7 mouse cellular contexts compared by ENCODE assay signal in the genomic region with DNA sequence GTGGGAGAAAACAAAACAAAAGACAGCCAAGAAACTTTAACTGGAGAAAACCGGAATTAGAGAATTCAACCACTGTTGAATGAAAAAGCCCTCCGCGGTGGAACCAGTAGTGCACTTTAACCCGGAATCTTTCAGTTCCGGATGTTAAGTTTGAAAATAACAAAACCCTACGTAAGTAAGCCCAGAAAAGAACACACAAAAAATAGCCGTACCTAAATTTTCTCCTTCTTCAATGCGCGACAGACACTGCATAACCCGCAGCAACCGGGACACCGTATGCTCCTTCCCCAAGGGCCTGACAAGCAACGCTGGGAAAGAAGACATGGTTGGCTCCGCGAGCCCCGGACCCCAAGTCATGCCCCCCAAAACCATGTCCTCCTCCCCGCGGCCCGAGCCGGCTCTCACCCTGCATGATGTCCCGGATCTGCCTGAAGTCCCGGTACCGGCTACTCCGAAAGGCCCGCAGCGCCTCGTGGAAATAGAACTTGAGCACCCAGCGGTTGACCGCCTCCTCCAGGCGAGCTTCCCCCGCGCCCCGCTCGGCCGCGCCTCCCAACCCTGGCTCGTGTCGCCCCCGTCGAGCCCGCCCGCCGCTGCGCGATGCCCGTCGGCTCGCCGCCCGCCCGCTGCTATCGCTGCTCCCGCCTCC. TPM values are rescaled to one million over a fixed set of nuclear protein-coding genes. Genes with fewer than 3 reads are reported as not detected.
DNase-seq lines count a peak whose midpoint lies in the region; ATAC-seq and TF ChIP-seq lines count a peak whose summit lies in the region.

No protein-coding gene starts in this region.

- peak overlapping the region; percentile 88 for H3K4me3 ChIP-seq in neural tube, embryonic 11.5 days (ENCODE audit: low read depth, low read length)
- H3K4me3 ChIP-seq in heart, postnatal 0 days (ENCODE audit: low read depth, low read length) = peak overlapping the region; percentile 88
- H3K4me3 ChIP-seq in megakaryocyte, embryonic 14.5 days (replicated peaks) = peak overlapping the region; percentile 96

- peak overlapping the region; percentile 72 for H3K9ac ChIP-seq in neural tube, embryonic 11.5 days (ENCODE audit: low read length)
- peak overlapping the region; percentile 80 for H3K9ac ChIP-seq in heart, postnatal 0 days (replicated peaks; ENCODE audit: low read depth, low read length)

- H3K9me3 ChIP-seq in neural tube, embryonic 11.5 days (ENCODE audit: control insufficient read depth, low read length) = no peaks in the 10 kb centered on the region
- no peaks in the 10 kb centered on the region for H3K9me3 ChIP-seq in heart, postnatal 0 days (replicated peaks; ENCODE audit: control insufficient read depth, low read length)
- H3K9me3 ChIP-seq in megakaryocyte, embryonic 14.5 days = no peaks in the 10 kb centered on the region

- no peak; the same call in 1 of the 2 replicates for ATAC-seq in neural tube, embryonic 11.5 days (ENCODE audit: insufficient read depth, low FRiP score, low TSS enrichment)
- ATAC-seq in heart, postnatal 0 days (ENCODE audit: insufficient read depth, low read depth) = no peak; the same call in 1 of the 2 replicates

- TF ChIP-seq EP300 in heart, postnatal 0 days (IDR thresholded peaks at IDR 0.05; ENCODE audit: low read depth) = no peak

- no peak for DNase-seq in neural tube, embryonic 11.5 days (ENCODE audit: low spot score)
- no peak for DNase-seq in neural tube, embryonic 10.5 days (ENCODE audit: extremely low spot score, low spot score)
- DNase-seq in brain, adult 2 months (ENCODE audit: low read depth, low spot score) = peak; percentile 45
- DNase-seq in heart, postnatal 0 days (ENCODE audit: low spot score) = no peak
- DNase-seq in yolk sac, embryonic 10.5 days (ENCODE audit: low spot score) = no peak
- no peak for DNase-seq in gastrocnemius, postnatal 14 days

- TF ChIP-seq CTCF in heart, postnatal 0 days (IDR thresholded peaks at IDR 0.05; ENCODE audit: low read depth) = no peak

- H3K4me1 ChIP-seq in neural tube, embryonic 11.5 days (ENCODE audit: control insufficient read depth, insufficient read depth, low read length) = peaks cover 10% of the 10 kb centered on the region
- H3K4me1 ChIP-seq in heart, postnatal 0 days (ENCODE audit: control insufficient read depth, insufficient read depth) = peaks cover 9% of the 10 kb centered on the region
- peaks cover 53% of the 10 kb centered on the region for H3K4me1 ChIP-seq in megakaryocyte, embryonic 14.5 days

- H3K4me2 ChIP-seq in neural tube, embryonic 11.5 days (ENCODE audit: low read depth) = peak overlapping the region; percentile 63
- peak overlapping the region; percentile 83 for H3K4me2 ChIP-seq in heart, postnatal 0 days (ENCODE audit: low read depth, low read length)

- peak overlapping the region; percentile 86 for H3K27ac ChIP-seq in neural tube, embryonic 11.5 days (ENCODE audit: low read depth, low read length)
- H3K27ac ChIP-seq in heart, postnatal 0 days (ENCODE audit: low read depth) = peak overlapping the region; percentile 94

- WGBS in neural tube, embryonic 11.5 days = 1% methylated on average over 45 of the region's 53 CpGs
- under 1% methylated on average over 51 of the region's 53 CpGs for WGBS in heart, postnatal 0 days

- no peaks in the 10 kb centered on the region for H3K27me3 ChIP-seq in neural tube, embryonic 11.5 days (ENCODE audit: control insufficient read depth, insufficient read depth, low read length)
- H3K27me3 ChIP-seq in heart, postnatal 0 days (ENCODE audit: control insufficient read depth, insufficient read depth, low read length) = no peaks in the 10 kb centered on the region
- no peaks in the 10 kb centered on the region for H3K27me3 ChIP-seq in megakaryocyte, embryonic 14.5 days (replicated peaks)

- 0 out of 2 replicates have a peak, but pooled peaks cover 2% of the 10 kb centered on the region for H3K36me3 ChIP-seq in neural tube, embryonic 11.5 days (ENCODE audit: control insufficient read depth, insufficient read depth, low read length)
- H3K36me3 ChIP-seq in heart, postnatal 0 days (replicated peaks; ENCODE audit: control insufficient read depth, insufficient read depth, low read length) = peaks cover 18% of the 10 kb centered on the region
- H3K36me3 ChIP-seq in megakaryocyte, embryonic 14.5 days (replicated peaks; ENCODE audit: low read length) = peaks cover 32% of the 10 kb centered on the region

- intact Hi-C loops in gastrocnemius, postnatal 14 days (cut with DNase I; ENCODE audit: low total_unique reads) = no loop called here

RNA-seq across cellular contexts. Expression of a gene that starts 0.5 kb away (rescaled TPM):
- polyA plus RNA-seq in neural tube, embryonic 11.5 days (2014; fragmentation: Nextera tagmentation; extraction: Ambion mirVana) = 15.0 and 15.5 TPM in 2 replicates
- total RNA-seq in heart, postnatal 0 days (2014; rRNA removed; ENCODE audit: low replicate concordance) = 8.2 and 10.8 TPM in 2 replicates
- 7.3 and 8.5 TPM in 2 replicates for polyA plus RNA-seq in heart, postnatal 0 days (2015; fragmentation: Nextera tagmentation; extraction: Ambion mirVana)
- polyA plus RNA-seq in megakaryocyte, embryonic 14.5 days (2012; ENCODE audit: insufficient read depth, low replicate concordance) = 8.9 and 16.2 TPM in 2 replicates
- 10 to 100 TPM; 10.1 to 15.9 TPM for total RNA-seq in gastrocnemius, postnatal 14 days (2021)

RNA-seq across cellular contexts. Expression of a gene that starts 30.4 kb away (rescaled TPM):
- not detected in 2 replicates for polyA plus RNA-seq in neural tube, embryonic 11.5 days (2014; fragmentation: Nextera tagmentation; extraction: Ambion mirVana)
- not detected in 2 replicates for total RNA-seq in heart, postnatal 0 days (2014; rRNA removed; ENCODE audit: low replicate concordance)
- polyA plus RNA-seq in heart, postnatal 0 days (2015; fragmentation: Nextera tagmentation; extraction: Ambion mirVana) = not detected in 2 replicates
- polyA plus RNA-seq in megakaryocyte, embryonic 14.5 days (2012; ENCODE audit: insufficient read depth, low replicate concordance) = not detected in 2 replicates
- not detected for total RNA-seq in gastrocnemius, postnatal 14 days (2021)

RNA-seq across cellular contexts. Expression of a gene that starts 39.2 kb away (rescaled TPM):
- 86.1 and 88.8 TPM in 2 replicates for polyA plus RNA-seq in neural tube, embryonic 11.5 days (2014; fragmentation: Nextera tagmentation; extraction: Ambion mirVana)
- total RNA-seq in heart, postnatal 0 days (2014; rRNA removed; ENCODE audit: low replicate concordance) = 13.4 and 14.0 TPM in 2 replicates
- 33.0 and 34.3 TPM in 2 replicates for polyA plus RNA-seq in heart, postnatal 0 days (2015; fragmentation: Nextera tagmentation; extraction: Ambion mirVana)
- polyA plus RNA-seq in megakaryocyte, embryonic 14.5 days (2012; ENCODE audit: insufficient read depth, low replicate concordance) = 4.2 and 5.3 TPM in 2 replicates
- 10 to 100 TPM; 18.3 to 24.7 TPM for total RNA-seq in gastrocnemius, postnatal 14 days (2021)

RNA-seq across cellular contexts. Expression of a gene that starts 39.4 kb away (rescaled TPM):
- polyA plus RNA-seq in neural tube, embryonic 11.5 days (2014; fragmentation: Nextera tagmentation; extraction: Ambion mirVana) = 42.4 and 42.8 TPM in 2 replicates
- 35.2 and 39.3 TPM in 2 replicates for total RNA-seq in heart, postnatal 0 days (2014; rRNA removed; ENCODE audit: low replicate concordance)
- polyA plus RNA-seq in heart, postnatal 0 days (2015; fragmentation: Nextera tagmentation; extraction: Ambion mirVana) = 21.7 and 22.0 TPM in 2 replicates
- 9.2 and 18.5 TPM in 2 replicates for polyA plus RNA-seq in megakaryocyte, embryonic 14.5 days (2012; ENCODE audit: insufficient read depth, low replicate concordance)
- total RNA-seq in gastrocnemius, postnatal 14 days (2021) = 10 to 100 TPM; 16.9 to 17.7 TPM

RNA-seq across cellular contexts. Expression of a gene that starts 47.4 kb away (rescaled TPM):
- 43.5 and 44.8 TPM in 2 replicates for polyA plus RNA-seq in neural tube, embryonic 11.5 days (2014; fragmentation: Nextera tagmentation; extraction: Ambion mirVana)
- 90.4 and 94.8 TPM in 2 replicates for total RNA-seq in heart, postnatal 0 days (2014; rRNA removed; ENCODE audit: low replicate concordance)
- 55.9 and 59.7 TPM in 2 replicates for polyA plus RNA-seq in heart, postnatal 0 days (2015; fragmentation: Nextera tagmentation; extraction: Ambion mirVana)
- polyA plus RNA-seq in megakaryocyte, embryonic 14.5 days (2012; ENCODE audit: insufficient read depth, low replicate concordance) = 7.9 and 8.3 TPM in 2 replicates
- total RNA-seq in gastrocnemius, postnatal 14 days (2021) = 10 to 100 TPM; 35.3 to 36.0 TPM
